Mouse (Mus musculus) heart, adult 10 weeks (tissue): ENCODE measurements around the gene Frs2. TPM values are rescaled to one million over a fixed set of nuclear protein-coding genes. Genes with fewer than 3 reads are reported as not detected.

Experiments
- polyA plus RNA-seq: library from polyadenylated mRNA; stranded (reverse); fragments of 350-450 nt; fragmentation: Illumina TruSeq; extraction: RNeasy Lipid Tissue Mini Kit (QIAGEN cat#74804); gene quantifications from one replicate; pipeline ENCODE4 v1.2.3, GENCODE M21; 2014; ENCODE audit warnings: low read depth, low replicate concordance

Gene Frs2
- 17.4 TPM for polyA plus RNA-seq

GRCm38 (mm10) chr10:117148361-117149003 is at the start of gene Frs2:
Frs2 (minus strand) TSS chr10:117148534.

GRCm38 (mm10) chr10:117063254-117064021 is 84.9 kb downstream of the Frs2 start, which contains the start of gene Cct2:
Cct2 (minus strand) TSS chr10:117063814.

GRCm38 (mm10) chr10:117045175-117046056 is 102.9 kb downstream of the Frs2 start, which contains the start of gene Lrrc10:
Lrrc10 (plus strand) TSS chr10:117045341.

Other genes starting within 250 kb of the Frs2 start
- 74.9 TPM for gene Rab3ip, start 197.8 kb downstream of the Frs2 start, polyA plus RNA-seq
- not detected for gene Gm10271, start 175.9 kb downstream of the Frs2 start, polyA plus RNA-seq
- gene Best3, start 162.2 kb downstream of the Frs2 start, polyA plus RNA-seq, result 4.6 TPM
- gene Lrrc10, start 103.2 kb downstream of the Frs2 start, polyA plus RNA-seq, result 181 TPM
- gene Cct2, start 84.7 kb downstream of the Frs2 start, polyA plus RNA-seq, result 143 TPM
- 27.4 TPM for gene Yeats4, start 76.0 kb upstream of the Frs2 start, polyA plus RNA-seq
- not detected for gene 9530003J23Rik, start 90.2 kb upstream of the Frs2 start, polyA plus RNA-seq
- 250 TPM for gene Lyz2, start 133.8 kb upstream of the Frs2 start, polyA plus RNA-seq
- 3.1 TPM for gene Lyz1, start 144.3 kb upstream of the Frs2 start, polyA plus RNA-seq
- gene Cpsf6, start 231.5 kb upstream of the Frs2 start, polyA plus RNA-seq, result 22.6 TPM